Mouse (Mus musculus) limb, embryonic 11.5 days (tissue): ENCODE results near the gene Slc43a2. TPM values are rescaled to one million over a fixed set of nuclear protein-coding genes. Genes with fewer than 3 reads are reported as not detected.

ENCODE experiments used
- microRNA-seq: library from miRNA; unstranded; fragments of <30 nt; microRNA quantifications from one replicate; pipeline ENCODE4, GENCODE M21; 2016
- polyA plus RNA-seq: library from polyadenylated mRNA; unstranded; fragments of >200 nt; fragmentation: Nextera tagmentation; extraction: Ambion mirVana; gene quantifications from 2 replicates; pipeline ENCODE4 v1.2.1, GENCODE M21; 2014

The Slc43a2 gene
- polyA plus RNA-seq, 1 experiment from 2014 or later, result 4.2 TPM

Small RNA genes lying within 50 kb of the gene (microRNA-seq; reads per million reads assigned to microRNA genes)
- not detected for gene Mir3971

Other genes starting within 250 kb of the Slc43a2 start
- 151 and 154 TPM in 2 replicates for gene Rpa1, start 183.4 kb upstream of the Slc43a2 start, polyA plus RNA-seq
- 14.3 and 15.2 TPM in 2 replicates for gene Smyd4, start 183.3 kb upstream of the Slc43a2 start, polyA plus RNA-seq
- 174 and 194 TPM in 2 replicates for gene Serpinf1, start 109.0 kb upstream of the Slc43a2 start, polyA plus RNA-seq
- gene Serpinf2, start 92.1 kb upstream of the Slc43a2 start, polyA plus RNA-seq, result 0.52 TPM in 1 of 2 replicates, not detected in the other
- 3.3 and 3.4 TPM in 2 replicates for gene Wdr81, start 77.0 kb upstream of the Slc43a2 start, polyA plus RNA-seq
- 10.4 and 11.3 TPM in 2 replicates for gene Tlcd2, start 70.0 kb upstream of the Slc43a2 start, polyA plus RNA-seq
- 111 and 123 TPM in 2 replicates for gene Prpf8, start 44.9 kb upstream of the Slc43a2 start, polyA plus RNA-seq
- gene Rilp, start 21.6 kb upstream of the Slc43a2 start, polyA plus RNA-seq, result 0.50 and 0.59 TPM in 2 replicates
- gene Scarf1, start 18.2 kb upstream of the Slc43a2 start, polyA plus RNA-seq, result 4.5 and 4.7 TPM in 2 replicates
- gene Pitpna, start 56.4 kb downstream of the Slc43a2 start, polyA plus RNA-seq, result 67.3 and 70.7 TPM in 2 replicates
- gene Inpp5k, start 99.3 kb downstream of the Slc43a2 start, polyA plus RNA-seq, result 14.9 and 18.5 TPM in 2 replicates
- 12.8 and 15.8 TPM in 2 replicates for gene Myo1c, start 118.8 kb downstream of the Slc43a2 start, polyA plus RNA-seq
- gene Crk, start 147.6 kb downstream of the Slc43a2 start, polyA plus RNA-seq, result 107 and 110 TPM in 2 replicates
- 1,333 and 1,356 TPM in 2 replicates for gene Ywhae, start 201.2 kb downstream of the Slc43a2 start, polyA plus RNA-seq